Mouse (Mus musculus) brain, embryonic 18.5 days (tissue): ENCODE measurements around the gene Nubp2.

ENCODE experiments used
- DNase-seq: peaks from one replicate; pipeline ENCODE4 v3.0.0-alpha.2; 2012; ENCODE audit warnings: low read depth, low spot score

Nubp2 gene

DNA sequence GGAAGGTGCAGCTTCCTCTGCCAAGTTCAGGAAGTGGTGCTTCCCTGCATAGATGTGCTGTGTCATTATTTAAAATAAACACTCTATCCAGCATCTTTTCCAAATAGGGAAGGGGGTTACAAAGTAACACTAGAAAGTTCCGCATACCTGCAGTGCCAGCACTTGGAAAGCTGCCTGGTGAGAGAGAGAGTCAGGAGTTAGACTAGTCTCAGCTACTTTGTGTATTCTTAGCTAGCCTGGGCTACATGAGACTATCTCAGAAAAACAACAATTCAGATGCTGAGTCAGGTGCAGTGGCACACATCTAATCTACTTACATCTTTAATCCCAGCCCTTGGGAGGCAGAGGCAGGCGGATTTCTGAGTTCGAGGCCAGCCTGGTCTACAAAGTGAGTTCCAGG is 24.4 kb downstream of the Nubp2 start:
- DNase-seq = no peak

DNA sequence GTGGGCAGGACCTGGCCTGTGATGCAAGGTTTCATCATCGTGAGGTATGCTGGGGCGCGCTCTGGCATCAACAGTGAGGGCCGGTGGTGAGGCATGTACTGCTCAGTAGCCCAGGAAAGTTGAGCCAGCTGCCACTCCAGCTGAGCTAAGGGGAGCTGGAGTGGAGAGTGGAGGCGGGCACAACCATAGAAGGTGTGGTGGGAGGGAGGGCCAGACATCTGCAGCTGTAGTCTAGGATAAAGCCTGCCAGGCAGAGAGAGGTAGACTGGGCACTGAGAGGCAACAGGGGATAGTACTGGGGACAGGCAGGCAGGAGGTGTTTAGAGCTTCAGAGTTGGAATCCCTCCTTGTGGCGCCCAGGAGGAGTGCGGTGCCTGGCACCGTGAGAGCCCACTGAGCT is 26.1 kb downstream of the Nubp2 start:
- no peak for DNase-seq

DNA sequence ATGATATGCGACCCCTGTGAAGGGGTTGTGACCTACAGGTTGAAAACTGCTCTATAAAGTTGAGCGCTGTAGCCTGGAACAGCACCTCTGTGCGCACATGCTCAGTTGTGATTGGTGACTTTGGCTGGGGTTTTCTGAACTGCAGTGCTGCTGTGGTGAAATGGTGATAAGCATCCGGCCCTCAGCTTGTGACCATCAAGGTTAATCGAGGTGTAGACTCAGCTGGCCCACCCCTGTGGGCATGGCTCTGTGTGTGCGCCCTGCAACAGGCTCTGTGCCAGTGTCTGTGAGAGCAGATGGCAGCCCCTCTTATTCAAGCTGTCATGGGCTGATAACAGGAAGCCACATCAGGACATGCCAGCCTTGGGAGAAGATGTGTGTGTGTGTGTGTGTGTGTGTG is 27.2 kb downstream of the Nubp2 start:
- no peak for DNase-seq

DNA sequence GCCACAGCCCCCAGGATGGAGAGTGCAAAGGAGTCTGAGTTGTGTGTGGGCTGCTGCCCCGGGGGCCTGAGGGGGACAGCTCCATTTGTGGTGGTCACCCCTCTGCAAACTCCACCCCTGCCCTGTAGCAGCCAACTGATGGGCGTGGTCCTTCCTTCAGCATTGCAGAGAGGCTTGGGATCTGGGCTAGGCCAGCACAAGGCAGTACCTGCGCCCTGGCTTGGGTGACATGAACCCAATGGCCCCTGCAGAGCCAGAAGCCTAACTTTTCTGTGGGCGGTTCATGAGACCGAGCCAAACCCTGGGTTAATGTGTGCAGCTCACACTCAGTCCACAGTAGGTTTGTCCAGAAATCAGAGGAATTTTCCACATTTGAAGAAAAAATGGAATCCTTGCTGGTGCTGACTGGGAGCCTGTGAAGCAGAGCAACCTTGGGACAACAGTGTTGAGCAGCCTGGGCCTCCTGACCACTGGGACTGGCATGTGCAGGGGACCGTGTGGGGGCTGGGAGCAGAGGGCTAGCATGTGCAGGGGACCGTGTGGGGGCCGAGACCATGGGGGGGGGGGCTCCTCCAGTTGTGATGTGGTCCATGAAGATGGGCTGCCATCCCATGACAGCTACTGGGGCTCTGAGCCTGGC is 28.2 kb downstream of the Nubp2 start:
- no peak for DNase-seq

DNA sequence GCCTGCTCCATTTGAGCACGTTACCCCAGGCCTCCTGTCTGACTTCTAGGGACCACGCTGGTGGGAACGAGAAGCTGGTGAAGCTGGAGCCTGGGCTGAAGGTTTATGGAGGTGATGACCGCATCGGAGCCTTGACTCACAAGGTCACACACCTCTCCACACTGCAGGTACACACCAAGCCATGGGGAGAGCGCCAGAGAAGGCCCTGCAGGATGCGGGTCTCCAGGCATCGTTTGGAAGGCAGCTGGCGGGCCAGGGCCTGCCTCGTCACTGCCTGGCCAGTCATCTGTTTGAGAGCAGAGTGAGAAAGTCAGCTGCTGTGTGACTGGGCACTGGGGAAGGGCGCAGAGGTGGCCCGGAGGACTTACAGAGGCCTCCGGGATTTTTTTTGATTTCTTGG is 29.6 kb downstream of the Nubp2 start:
- no peak for DNase-seq

DNA sequence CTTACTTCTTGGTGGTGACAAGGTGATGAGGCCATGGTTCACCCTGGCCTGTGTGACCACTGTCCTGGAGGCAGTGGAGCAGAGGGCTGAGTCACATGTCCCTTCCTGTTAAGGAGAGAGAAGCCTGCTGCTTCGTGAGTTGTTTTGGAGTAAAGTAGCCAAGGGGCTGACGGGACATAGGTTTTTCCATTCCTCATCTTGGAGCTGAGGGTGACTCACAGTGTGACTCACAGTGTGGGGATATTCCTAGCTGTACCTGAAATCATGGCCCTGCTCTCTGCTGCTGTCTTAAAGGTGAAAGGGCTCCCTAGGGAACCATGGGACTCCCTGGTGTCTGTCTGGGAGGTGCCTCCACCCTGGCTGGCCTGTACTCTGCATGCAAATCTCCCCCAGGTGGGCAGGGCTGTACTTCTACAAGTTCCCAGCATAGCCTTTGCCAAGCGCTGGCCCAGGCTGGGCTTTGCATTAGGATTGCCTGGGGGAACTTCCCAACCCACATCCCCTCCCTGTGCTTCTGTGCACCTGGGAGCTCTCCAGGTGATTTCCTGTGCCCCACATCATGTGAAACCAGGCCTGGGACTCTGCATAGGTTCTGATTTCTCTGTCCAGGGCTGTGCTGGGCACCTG is 30.2 kb downstream of the Nubp2 start:
- no peak for DNase-seq

DNA sequence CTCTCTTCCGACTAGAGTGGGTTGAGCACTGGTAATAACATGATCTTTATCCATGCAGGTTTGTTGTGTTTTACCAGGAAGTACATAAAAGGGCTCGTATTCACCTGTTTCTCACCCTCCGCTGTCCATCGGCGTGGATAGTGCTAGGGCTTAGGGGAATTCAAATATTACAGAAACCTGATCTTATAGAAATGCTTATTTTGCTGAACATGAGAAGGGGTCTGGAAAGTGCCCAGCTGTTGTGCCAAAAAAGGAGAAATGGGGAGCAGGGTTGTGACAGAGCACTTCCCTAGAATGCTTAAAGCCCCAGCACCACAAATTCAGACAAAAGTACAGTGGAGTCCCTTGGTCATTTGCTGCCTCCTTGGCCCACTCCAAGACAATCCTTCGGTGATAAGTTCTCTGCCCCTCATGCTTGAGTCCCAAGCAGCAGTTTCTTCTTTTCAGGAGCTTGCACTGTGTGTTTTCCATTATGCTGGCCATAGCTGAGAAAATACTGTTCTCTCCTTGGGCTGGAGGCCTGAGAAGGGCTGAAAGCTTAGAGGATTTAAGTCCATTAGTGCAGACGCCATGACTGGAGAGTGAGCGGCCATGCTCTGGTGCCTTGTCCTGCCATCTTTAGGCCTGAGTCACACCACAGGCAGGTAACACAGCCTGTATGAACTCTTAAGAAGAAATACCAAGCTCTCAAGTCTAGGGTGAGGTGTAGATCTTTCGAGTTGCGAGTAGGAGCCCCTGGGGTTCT is 34.6 kb downstream of the Nubp2 start:
- DNase-seq = no peak

DNA sequence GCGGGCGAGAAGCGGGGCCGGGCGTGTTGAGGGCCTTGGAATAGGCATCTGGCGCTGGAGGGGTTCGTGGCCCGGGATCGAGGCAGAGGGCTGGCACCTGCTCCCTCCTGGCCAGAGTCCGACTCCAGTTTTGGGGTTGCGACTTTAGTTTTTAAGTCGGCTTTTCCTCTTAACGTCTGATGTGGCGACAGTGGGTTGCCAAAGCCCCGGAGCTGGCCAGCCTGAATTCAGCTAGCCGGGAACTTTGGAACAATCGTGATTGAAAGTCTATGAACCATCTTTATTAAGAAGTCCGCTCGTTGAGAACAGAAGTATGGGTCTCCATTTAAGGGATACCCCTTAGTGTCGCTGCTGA is 35.4 kb downstream of the Nubp2 start:
- no peak for DNase-seq

DNA sequence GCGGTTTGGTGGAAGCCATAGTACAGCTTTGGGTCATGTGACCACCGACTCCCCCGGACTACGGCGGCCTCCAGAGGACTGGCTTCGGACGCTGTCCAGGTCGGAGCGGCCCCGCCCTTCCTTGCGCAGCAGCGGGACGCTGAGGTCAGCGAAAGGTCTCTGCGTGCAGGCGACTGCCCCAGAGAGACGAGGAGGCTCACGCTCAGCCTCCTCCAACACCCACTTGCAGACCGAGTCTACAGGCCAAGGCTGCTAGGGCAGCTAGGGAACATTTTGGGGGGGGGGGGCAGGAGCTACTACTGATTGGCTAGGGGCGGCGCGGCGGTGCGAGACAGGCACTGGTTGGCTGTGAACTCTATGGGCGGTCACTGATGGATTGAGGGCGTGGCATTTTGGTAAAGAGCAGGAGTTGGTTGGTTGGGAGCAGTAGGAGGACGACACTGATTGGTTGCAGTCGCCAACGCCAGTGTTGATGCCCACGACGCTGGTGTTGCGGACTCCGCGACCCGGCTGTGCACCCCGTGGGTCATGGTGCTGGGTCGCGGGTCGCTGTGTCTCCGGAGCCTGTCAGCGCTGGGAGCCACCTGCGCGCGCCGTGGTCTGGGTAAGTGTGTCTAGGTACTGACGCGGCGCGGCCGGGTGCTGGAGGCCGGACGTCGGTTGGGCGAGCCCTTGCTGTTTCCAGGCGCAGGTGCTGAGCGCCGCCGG is 35.9 kb downstream of the Nubp2 start, which contains the start of gene Fahd1:
Gene Fahd1, minus strand, starts transcription at position 300 of the 708 bp plus-strand sequence.
- peak; percentile 96 for DNase-seq

DNA sequence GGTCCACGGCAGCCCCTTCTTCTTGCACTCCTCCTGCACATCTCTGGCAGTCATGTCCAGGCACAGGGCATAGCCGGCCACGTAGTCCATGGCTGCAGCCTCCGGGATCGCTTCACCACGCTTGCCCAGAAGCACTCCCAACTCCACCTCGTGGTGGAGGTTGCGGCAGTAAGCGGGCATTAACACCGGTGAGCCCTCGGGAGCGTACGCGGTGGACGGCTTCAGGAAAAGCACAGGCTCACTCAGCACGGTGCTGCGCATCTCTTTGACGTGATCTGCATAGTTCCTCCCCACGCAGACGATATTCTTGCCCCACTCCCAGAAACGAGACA is 36.5 kb downstream of the Nubp2 start:
- no peak for DNase-seq

DNA sequence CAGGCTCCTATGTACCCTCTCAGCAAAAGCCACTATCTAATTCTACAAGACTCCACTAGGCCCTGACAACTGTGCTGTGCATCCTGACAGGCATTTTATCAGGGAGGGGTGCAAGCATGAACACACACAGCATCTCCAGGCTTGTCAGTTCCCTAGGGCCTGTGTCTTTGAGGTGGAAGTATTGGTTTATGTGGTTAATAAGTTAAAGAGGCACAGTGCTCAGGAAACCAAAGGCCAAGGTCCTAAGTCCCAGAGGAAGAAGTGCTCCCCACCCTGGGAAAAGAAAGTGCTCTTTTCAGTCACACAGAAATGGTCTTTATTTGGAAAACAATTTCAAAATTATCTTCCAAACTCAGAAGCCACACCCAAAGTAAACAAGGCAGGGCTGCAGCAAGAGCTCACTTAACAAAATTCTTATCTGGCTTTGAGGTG is 37.5 kb downstream of the Nubp2 start:
- no peak for DNase-seq

DNA sequence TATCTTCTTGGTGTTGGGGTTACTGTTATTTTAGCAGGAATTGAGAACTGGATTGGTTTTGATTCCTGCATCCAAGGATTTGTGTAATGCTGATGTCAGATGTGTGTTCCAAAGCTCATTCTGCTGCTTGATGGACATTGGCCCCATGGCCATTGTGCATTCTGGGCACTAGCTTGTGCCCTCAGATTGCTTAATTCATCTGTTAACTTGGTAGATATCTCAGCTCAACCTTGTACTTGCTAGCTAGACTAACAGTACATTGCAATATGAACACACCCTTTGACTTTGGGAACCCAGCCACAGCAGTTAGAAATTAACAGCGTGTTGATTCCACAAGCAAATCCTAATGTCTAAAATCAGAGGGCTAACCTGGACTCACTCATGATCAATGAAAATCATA is 38.8 kb downstream of the Nubp2 start:
- DNase-seq = no peak

DNA sequence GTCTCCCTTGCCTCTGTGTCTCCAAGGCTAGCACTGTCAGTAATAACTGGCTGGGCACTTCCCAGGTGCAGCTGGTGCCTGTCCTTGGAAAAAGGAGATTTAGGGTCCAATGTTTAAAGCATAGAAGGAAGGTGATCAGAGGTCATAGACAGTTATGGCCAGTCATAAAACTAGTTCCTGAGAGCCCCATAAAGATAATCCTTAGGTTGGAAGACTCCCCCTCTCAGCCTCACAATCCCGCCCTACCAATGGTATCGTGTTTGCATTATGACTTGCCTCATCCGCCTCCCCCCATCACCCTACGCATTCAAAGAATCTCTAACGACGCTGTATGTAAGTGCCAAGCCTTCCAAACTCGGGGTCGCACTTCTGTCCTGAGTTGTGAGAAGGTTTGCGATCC is 41.6 kb downstream of the Nubp2 start:
- no peak for DNase-seq

DNA sequence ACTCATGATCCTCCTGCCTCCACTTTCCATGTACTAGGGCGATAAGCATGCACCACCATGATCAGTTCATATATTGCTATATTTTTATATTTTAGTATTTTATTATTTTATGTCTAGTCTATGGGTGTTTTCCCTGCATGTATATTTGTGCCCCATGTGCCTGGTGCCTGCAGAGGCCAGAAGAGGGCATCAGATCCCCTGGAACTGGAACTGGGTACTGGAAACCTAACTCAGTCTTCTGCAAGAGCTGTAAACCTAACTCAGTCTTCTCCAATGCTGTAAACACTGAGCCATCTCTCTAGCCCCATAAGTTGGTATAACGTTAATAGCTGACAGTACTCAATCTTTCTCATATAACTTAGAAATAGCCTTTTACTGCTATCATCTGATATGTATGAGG is 43.5 kb downstream of the Nubp2 start:
- no peak for DNase-seq

DNA sequence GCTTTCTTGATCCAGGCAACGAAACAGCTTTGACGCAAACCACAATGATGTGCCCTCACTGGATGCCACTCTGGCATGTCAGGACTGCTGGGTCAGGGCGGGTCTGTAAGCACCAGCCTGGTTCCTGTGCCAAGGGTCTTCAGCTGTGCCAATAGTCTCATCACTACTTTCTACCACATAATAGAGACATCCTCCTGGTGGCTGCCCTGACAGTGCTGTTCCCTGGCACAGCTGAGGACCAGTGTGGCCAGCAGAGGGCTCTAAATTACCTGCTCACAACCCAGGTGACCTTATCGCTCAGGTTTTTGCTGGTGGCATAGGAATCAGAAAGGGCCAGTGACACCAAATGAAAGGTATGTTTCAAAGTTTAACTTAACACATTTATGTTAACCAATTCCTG is 45.0 kb downstream of the Nubp2 start:
- no peak for DNase-seq

DNA sequence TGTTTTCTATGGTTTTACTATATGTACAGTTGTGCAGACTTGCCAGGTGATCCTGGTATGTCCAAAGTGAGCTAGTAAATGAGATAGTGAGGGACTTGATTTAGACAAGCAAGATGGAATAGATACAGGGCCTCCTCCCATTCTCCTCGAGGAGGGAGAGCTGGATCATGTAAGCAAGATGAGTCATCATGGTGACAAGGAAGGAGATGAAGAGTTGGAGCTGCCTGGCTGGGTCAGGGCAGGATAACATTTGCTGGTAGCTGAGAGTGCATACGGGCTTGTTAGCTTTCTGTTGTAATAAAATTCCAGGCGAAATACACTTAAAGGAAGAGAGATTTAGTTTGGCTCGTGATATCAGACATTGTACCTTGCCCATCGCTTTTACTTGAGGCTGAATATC is 45.8 kb downstream of the Nubp2 start:
- no peak for DNase-seq

DNA sequence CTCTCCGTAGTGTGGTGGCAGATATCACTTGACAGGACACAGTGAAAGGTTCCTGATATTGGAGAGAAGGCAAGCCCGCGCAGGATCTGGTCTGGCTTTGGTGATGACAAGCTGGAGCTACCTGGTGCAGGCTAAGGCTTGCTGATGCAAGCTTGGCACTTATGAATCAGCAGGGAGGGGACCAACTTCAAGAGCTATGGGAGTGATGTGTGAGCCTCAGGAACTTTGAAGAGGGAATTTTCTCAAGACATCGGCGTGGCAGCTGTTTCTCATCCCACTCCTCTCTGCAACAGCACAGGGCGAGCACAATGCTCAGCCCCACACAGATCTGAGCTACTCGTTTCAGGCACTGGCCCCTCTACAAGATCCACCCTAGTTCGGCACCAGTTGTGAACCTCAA is 46.3 kb downstream of the Nubp2 start, which contains the start of gene Hagh:
Gene Hagh, plus strand, starts transcription at position 302 of the 400 bp plus-strand sequence.
- no peak for DNase-seq
